Mouse (Mus musculus): ENCODE results near the gene Gm37240. TPM values are rescaled to one million over a fixed set of nuclear protein-coding genes. Genes with fewer than 3 reads are reported as not detected.

Gm37240 gene
- polyA plus RNA-seq, 1 experiment from 2014 or later: 0.82 TPM

DNA sequence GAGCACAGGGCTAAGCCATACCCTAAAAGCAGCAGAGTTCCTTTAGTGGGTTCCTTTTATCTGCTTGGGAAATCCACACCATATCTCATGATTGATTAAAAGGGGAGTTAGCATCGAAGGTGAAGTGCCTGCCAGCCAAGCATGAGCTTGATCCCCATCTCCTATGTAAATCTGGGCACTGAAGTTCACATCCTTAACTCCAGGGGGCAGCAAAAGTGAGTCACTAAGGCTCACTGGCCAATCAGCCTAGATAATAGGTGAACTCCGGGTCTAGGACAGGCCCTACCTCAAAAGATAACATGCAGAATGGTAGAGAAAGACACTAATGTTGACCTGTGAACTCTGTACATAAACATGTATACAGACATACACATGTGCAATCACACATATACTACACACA is 343.7 kb downstream of the Gm37240 start:
- no peak overlapping the region for H3K27ac ChIP-seq (ENCODE audit: low read depth, low read length)
- no peak for DNase-seq (ENCODE audit: low spot score)
- WGBS: 60% methylated on average over 2 of the region's 2 CpGs

DNA sequence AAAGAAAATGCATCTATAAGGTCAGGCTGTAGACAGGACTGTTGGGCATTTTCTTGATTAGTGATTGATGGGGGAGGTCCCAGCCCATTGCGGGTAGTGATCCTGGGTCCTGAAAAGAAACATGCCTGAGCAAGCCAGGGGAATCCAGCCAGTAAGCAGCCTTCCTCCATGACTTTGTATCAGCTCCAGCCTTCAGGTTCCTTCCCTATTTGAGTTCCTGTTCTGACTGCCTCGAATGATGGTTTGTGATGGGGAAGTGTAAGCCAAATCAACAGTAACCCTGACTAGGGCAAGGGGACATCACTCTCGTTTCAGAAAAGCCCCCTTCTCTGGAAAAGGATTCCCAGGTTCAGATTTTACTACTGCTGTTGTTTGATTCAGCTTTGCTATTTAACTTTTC is 344.6 kb downstream of the Gm37240 start:
- no peak overlapping the region for H3K9ac ChIP-seq (ENCODE audit: low read length)
- H3K36me3 ChIP-seq (ENCODE audit: control insufficient read depth, insufficient read depth, low read length): no peaks in the 10 kb centered on the region
- no peak for ATAC-seq (ENCODE audit: insufficient read depth, low FRiP score, low TSS enrichment)
- H3K27me3 ChIP-seq (ENCODE audit: control insufficient read depth, insufficient read depth, low read length): no peaks in the 10 kb centered on the region
- DNase-seq (ENCODE audit: low spot score): no peak
- no peak overlapping the region for H3K4me2 ChIP-seq (ENCODE audit: low read depth)
- 65% methylated on average over 3 of the region's 3 CpGs for WGBS
- H3K4me1 ChIP-seq (ENCODE audit: control insufficient read depth, insufficient read depth, low read length): no peaks in the 10 kb centered on the region
- H3K9me3 ChIP-seq (ENCODE audit: control insufficient read depth, low read length): no peaks in the 10 kb centered on the region
- no peak overlapping the region for H3K27ac ChIP-seq (ENCODE audit: low read depth, low read length)
- no peak overlapping the region for H3K4me3 ChIP-seq (ENCODE audit: low read depth, low read length)

More for the DNA sequence above, 343.7 kb downstream of the Gm37240 start:
- no peak overlapping the region for H3K4me3 ChIP-seq (ENCODE audit: low read depth, low read length)
- H3K27me3 ChIP-seq (ENCODE audit: control insufficient read depth, insufficient read depth, low read length): no peaks in the 10 kb centered on the region
- H3K36me3 ChIP-seq (ENCODE audit: control insufficient read depth, insufficient read depth, low read length): no peaks in the 10 kb centered on the region
- H3K4me1 ChIP-seq (ENCODE audit: control insufficient read depth, insufficient read depth, low read length): no peaks in the 10 kb centered on the region
- ATAC-seq (ENCODE audit: insufficient read depth, low FRiP score, low TSS enrichment): no peak
- no peak overlapping the region for H3K9ac ChIP-seq (ENCODE audit: low read length)
- H3K4me2 ChIP-seq (ENCODE audit: low read depth): no peak overlapping the region
- no peaks in the 10 kb centered on the region for H3K9me3 ChIP-seq (ENCODE audit: control insufficient read depth, low read length)

DNA sequence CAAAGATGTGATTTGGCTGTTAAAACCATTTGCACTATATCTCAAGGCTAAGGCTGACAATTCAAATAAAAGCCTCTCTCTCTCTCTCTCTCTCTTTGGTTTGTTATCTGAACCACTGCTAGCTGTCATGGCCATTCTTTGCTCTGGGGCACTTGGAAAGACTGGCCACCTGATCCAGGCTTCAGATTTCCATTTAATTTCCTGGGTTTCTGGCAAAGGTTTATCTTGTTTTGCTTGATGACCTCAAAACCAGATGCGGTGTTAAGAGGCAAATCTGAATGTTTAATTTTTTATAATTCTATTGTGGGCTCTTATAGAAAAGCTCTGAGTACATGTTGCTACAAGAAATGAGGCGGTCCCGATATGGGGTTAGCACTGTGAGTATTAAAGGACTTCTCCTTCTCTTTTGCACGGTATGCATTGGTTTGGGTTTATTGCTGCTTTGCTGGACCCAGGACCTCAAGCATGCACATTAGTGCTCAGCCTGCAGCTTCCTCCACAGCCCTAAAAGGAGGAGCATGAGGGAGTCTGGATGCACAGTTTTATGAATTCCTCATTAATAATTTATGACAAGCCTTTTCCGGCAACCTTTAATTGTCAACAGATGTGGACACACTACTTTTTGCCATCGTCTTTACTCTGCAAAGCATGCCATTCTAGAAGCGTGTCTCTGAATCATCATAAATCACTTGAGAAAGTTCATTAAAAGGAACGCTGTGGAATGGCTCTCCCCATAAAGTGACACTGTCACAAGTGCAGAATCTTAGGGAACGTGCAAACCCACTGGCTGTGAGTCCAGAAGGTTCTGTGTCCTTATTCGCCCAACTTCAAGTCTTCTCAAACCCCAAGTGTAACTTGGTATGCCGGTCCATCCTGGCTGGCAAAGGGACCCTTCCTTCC is 351.4 kb downstream of the Gm37240 start:
- 58% methylated on average over 11 of the region's 11 CpGs for WGBS
- Histone ChIP-seq H3K4me2 (ENCODE audit: low read depth) (no peak overlapping the region), H3K36me3 (ENCODE audit: control insufficient read depth, insufficient read depth, low read length) (no peaks in the 10 kb centered on the region), H3K27ac (ENCODE audit: low read depth, low read length) (no peak overlapping the region), H3K27me3 (ENCODE audit: control insufficient read depth, insufficient read depth, low read length) (no peaks in the 10 kb centered on the region), H3K4me3 (ENCODE audit: low read depth, low read length) (no peak overlapping the region), H3K9ac (ENCODE audit: low read length) (no peak overlapping the region), H3K9me3 (ENCODE audit: control insufficient read depth, low read length) (no peaks in the 10 kb centered on the region), H3K4me1 (ENCODE audit: control insufficient read depth, insufficient read depth, low read length) (no peaks in the 10 kb centered on the region)
- ATAC-seq (ENCODE audit: insufficient read depth, low FRiP score, low TSS enrichment): no peak; the same call in 1 of the 2 replicates
- no peak for DNase-seq (ENCODE audit: low spot score)

DNA sequence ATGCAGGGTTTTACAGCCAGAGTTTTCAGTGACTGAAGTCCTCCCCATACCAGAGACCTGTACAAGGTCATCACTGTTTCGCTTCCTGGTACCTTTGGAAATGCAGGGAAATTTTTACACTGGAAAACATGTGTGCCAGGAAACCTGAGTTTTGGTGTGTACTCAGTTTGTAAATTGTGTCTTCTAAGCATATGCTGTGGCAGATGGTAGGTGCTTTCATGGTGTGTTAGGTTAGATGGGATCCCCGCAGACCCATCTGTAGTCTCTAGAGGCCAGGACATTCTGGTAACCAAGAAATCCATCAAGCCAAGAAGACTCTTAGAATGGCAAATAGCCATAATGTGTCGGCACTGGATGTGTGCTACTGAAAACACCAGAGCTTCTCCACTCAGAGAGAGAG is 352.3 kb downstream of the Gm37240 start:
- no peak overlapping the region for H3K9ac ChIP-seq (ENCODE audit: low read length)
- no peak overlapping the region for H3K4me2 ChIP-seq (ENCODE audit: low read depth)
- ATAC-seq (ENCODE audit: insufficient read depth, low FRiP score, low TSS enrichment) (no peak), DNase-seq (ENCODE audit: low spot score) (no peak)
- no peaks in the 10 kb centered on the region for H3K36me3 ChIP-seq (ENCODE audit: control insufficient read depth, insufficient read depth, low read length)
- 81% methylated on average over 3 of the region's 3 CpGs for WGBS
- H3K27ac ChIP-seq (ENCODE audit: low read depth, low read length): no peak overlapping the region
- no peaks in the 10 kb centered on the region for H3K9me3 ChIP-seq (ENCODE audit: control insufficient read depth, low read length)
- H3K4me3 ChIP-seq (ENCODE audit: low read depth, low read length): no peak overlapping the region
- no peaks in the 10 kb centered on the region for H3K27me3 ChIP-seq (ENCODE audit: control insufficient read depth, insufficient read depth, low read length)
- H3K4me1 ChIP-seq (ENCODE audit: control insufficient read depth, insufficient read depth, low read length): no peaks in the 10 kb centered on the region

DNA sequence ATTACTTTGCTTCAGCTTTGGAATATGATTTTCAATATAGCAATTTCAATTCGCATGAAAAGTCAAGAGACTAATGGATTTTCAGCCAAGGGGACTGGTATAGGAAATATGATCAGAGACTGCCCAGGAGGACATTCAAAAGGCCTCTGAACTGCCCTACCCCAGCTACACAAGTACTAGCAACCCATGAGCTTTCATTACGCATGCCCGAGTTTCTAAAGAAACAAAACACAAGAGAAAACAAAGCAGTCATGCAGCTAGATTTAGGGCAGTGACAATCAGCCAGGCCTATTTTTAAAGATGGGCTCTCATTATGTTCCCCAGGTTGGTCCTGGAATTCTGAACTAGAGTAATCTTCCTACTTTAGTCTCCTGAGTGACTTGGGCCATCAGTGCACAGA is 354.9 kb downstream of the Gm37240 start:
- WGBS: 46% methylated on average over 3 of the region's 3 CpGs
- H3K9me3 ChIP-seq (ENCODE audit: control insufficient read depth, low read length): no peaks in the 10 kb centered on the region

DNA sequence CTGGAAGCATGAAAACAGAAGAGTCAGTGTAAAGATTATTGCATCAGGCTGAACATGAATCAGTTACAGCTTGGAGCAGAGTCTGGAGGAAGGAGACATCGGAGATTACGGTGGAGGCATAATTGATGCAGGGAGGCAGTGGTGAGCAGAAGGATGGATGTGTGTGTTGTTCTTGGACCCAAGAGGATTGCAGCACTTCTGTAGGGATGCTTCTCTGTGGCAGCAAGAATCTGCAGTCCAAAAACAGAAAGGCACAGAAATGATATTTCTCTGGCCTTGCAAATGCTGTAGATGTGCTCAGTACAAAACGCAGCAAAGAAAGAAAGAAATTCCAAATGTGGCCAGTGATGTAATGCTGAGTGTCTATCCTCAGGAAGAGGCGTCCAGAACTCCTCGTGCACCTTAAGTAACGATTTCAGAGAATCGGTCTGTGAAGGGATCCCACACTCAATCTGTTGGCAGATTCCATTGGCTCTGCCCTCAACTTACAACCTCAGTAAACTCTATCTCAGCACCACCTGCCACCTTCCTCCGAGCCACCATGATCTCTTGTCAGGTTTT is 356.6 kb downstream of the Gm37240 start:
- H3K4me1 ChIP-seq (ENCODE audit: control insufficient read depth, insufficient read depth, low read length): no peaks in the 10 kb centered on the region
- H3K4me3 ChIP-seq (ENCODE audit: low read depth, low read length): no peak overlapping the region
- no peak overlapping the region for H3K4me2 ChIP-seq (ENCODE audit: low read depth)
- WGBS: 85% methylated on average over 8 of the region's 8 CpGs
- no peak for ATAC-seq (ENCODE audit: insufficient read depth, low FRiP score, low TSS enrichment)
- H3K9me3 ChIP-seq (ENCODE audit: control insufficient read depth, low read length): no peaks in the 10 kb centered on the region
- no peak for DNase-seq (ENCODE audit: low spot score)
- no peak overlapping the region for H3K9ac ChIP-seq (ENCODE audit: low read length)
- H3K36me3 ChIP-seq (ENCODE audit: control insufficient read depth, insufficient read depth, low read length): no peaks in the 10 kb centered on the region
- H3K27ac ChIP-seq (ENCODE audit: low read depth, low read length): no peak overlapping the region
- no peaks in the 10 kb centered on the region for H3K27me3 ChIP-seq (ENCODE audit: control insufficient read depth, insufficient read depth, low read length)

More for the DNA sequence above, 354.9 kb downstream of the Gm37240 start:
- H3K27me3 ChIP-seq (ENCODE audit: control insufficient read depth, insufficient read depth, low read length): no peaks in the 10 kb centered on the region
- H3K4me3 ChIP-seq (ENCODE audit: low read depth, low read length): no peak overlapping the region
- no peak overlapping the region for H3K27ac ChIP-seq (ENCODE audit: low read depth, low read length)
- H3K9ac ChIP-seq (ENCODE audit: low read length): no peak overlapping the region
- no peaks in the 10 kb centered on the region for H3K36me3 ChIP-seq (ENCODE audit: control insufficient read depth, insufficient read depth, low read length)
- DNase-seq (ENCODE audit: low spot score) (no peak), ATAC-seq (ENCODE audit: insufficient read depth, low FRiP score, low TSS enrichment) (no peak)
- no peak overlapping the region for H3K4me2 ChIP-seq (ENCODE audit: low read depth)
- no peaks in the 10 kb centered on the region for H3K4me1 ChIP-seq (ENCODE audit: control insufficient read depth, insufficient read depth, low read length)

DNA sequence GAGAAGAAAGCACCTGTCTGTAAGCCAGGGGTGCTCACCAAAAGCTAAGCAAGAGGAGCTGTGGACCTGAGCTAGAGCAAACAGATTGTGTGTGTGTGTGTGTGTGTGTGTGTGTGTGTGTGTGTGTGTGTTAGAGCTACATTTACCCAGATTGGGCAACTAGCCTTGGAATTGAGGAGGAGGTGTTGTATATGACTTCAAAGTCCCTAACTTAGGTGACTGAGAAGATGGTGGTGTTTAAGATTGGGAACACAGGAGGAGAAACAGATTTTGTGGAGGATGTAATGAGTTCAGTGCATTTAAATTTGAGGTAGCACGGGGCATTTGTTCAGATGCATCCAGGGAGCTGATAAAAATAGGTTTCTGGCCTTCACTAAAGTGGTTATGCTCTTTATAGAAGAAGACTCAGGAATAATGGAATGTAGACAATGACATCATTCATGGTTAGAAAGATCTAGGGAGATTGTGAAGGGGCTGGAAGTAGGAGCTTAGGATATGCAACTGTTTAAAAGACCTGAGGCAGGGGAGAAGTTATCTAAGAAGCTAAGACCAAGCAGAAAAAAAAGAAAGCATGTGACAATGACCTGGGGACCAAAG is 365.9 kb downstream of the Gm37240 start:
- H3K36me3 ChIP-seq (ENCODE audit: control insufficient read depth, insufficient read depth, low read length): no peaks in the 10 kb centered on the region
- no peaks in the 10 kb centered on the region for H3K27me3 ChIP-seq (ENCODE audit: control insufficient read depth, insufficient read depth, low read length)
- no peak overlapping the region for H3K9ac ChIP-seq (ENCODE audit: low read length)
- no peak overlapping the region for H3K4me3 ChIP-seq (ENCODE audit: low read depth, low read length)
- 97% methylated on average over 1 of the region's 1 CpGs for WGBS
- DNase-seq (ENCODE audit: low spot score) (no peak), ATAC-seq (ENCODE audit: insufficient read depth, low FRiP score, low TSS enrichment) (no peak)
- H3K9me3 ChIP-seq (ENCODE audit: control insufficient read depth, low read length): no peaks in the 10 kb centered on the region
- no peak overlapping the region for H3K27ac ChIP-seq (ENCODE audit: low read depth, low read length)
- H3K4me2 ChIP-seq (ENCODE audit: low read depth): no peak overlapping the region
- peaks cover 6% of the 10 kb centered on the region; the same call in 1 of the 2 replicates for H3K4me1 ChIP-seq (ENCODE audit: control insufficient read depth, insufficient read depth, low read length)

DNA sequence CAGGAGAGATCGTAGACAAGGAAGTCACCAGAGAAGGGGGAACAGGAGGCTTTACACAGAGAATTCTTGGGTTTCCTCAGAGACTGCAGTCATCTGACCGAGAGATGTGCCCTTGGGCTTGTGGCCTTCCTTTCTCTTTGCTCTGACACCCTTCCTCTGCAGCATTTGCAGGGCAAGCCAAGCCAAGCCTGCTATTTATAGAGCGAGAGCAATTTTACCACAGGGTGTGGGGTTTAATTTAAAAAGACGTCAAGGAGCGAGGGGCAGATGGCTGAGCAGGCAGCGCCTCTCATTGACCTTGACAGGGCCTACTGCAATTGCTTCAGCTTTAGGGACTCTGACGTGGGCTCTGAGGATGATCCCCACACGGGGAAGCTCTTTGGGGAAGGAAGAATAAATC is 368.6 kb downstream of the Gm37240 start:
- H3K36me3 ChIP-seq (ENCODE audit: control insufficient read depth, insufficient read depth, low read length): no peaks in the 10 kb centered on the region
- H3K4me2 ChIP-seq (ENCODE audit: low read depth): no peak overlapping the region
- no peak for DNase-seq (ENCODE audit: low spot score)
- no peaks in the 10 kb centered on the region for H3K27me3 ChIP-seq (ENCODE audit: control insufficient read depth, insufficient read depth, low read length)
- no peaks in the 10 kb centered on the region for H3K9me3 ChIP-seq (ENCODE audit: control insufficient read depth, low read length)
- no peak overlapping the region for H3K4me3 ChIP-seq (ENCODE audit: low read depth, low read length)
- no peak overlapping the region for H3K27ac ChIP-seq (ENCODE audit: low read depth, low read length)
- 85% methylated on average over 8 of the region's 8 CpGs for WGBS
- no peak for ATAC-seq (ENCODE audit: insufficient read depth, low FRiP score, low TSS enrichment)
- H3K4me1 ChIP-seq (ENCODE audit: control insufficient read depth, insufficient read depth, low read length): peaks cover 10% of the 10 kb centered on the region; the same call in 1 of the 2 replicates
- H3K9ac ChIP-seq (ENCODE audit: low read length): no peak overlapping the region

Measured in neural tube, embryonic 11.5 days (tissue).